Comparison of ENCODE assay signal across 8 mouse cellular contexts in the genomic region with DNA sequence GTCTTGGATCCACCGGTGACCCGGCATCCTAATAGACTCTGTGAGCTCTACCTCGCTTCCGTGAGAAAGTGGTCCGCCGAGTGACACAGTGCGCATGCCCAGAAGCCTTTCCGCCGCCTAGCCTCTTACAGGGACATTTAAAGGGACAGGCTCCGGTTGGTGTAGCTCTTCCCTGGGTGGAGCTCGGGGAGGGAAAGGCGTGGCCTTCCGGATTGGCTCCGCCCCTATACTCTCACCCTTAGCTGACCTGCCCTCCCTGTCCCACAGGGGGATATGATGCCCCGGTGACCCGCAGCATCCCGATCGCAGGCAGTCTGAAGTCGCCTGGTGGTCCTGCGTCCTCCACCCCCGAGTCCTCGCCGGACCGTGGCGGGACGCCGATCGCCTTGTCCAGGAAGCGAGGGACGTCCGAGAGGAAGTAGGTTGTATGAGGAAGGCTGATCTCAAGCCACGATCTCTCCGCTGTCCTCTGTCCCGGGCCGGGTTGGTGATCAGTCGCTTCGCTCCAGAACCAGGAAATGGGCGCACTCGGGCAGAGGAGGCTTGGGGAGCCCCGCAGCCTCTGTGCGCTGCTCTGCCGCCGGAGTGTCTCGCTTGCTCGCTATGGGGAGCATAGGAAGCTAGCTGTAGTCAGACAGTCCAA. TPM values are rescaled to one million over a fixed set of nuclear protein-coding genes. Genes with fewer than 3 reads are reported as not detected.
A peak's percentile ranks its signal among the peaks of the same experiment; 100 is the strongest.
DNase-seq lines count a peak whose midpoint lies in the region; ATAC-seq and TF ChIP-seq lines count a peak whose summit lies in the region.

Pus7l (minus strand) TSS at position 139 of the 643 bp plus-strand sequence.
Irak4 (plus strand) TSS at position 235 of the 643 bp plus-strand sequence.

- H3K4me1 ChIP-seq in G1E (ENCODE audit: insufficient read depth, low read depth, low read length), result peaks cover 26% of the 10 kb centered on the region
- H3K4me1 ChIP-seq in forebrain, embryonic 16.5 days (replicated peaks; ENCODE audit: control insufficient read depth, insufficient read depth, low read length), result peaks cover 6% of the 10 kb centered on the region
- H3K4me1 ChIP-seq in lung, embryonic 14.5 days (ENCODE audit: insufficient read depth), result no peaks in the 10 kb centered on the region
- no peaks in the 10 kb centered on the region for H3K4me1 ChIP-seq in olfactory bulb, adult 2 months (ENCODE audit: control insufficient read depth, insufficient read depth, low read length)
- H3K4me1 ChIP-seq in thymus, adult 2 months (replicated peaks; ENCODE audit: control insufficient read depth, insufficient read depth, low read length), result peaks cover 6% of the 10 kb centered on the region

- no peaks in the 10 kb centered on the region for H3K27me3 ChIP-seq in G1E (ENCODE audit: insufficient read depth, low read length)
- no peaks in the 10 kb centered on the region for H3K27me3 ChIP-seq in forebrain, embryonic 16.5 days (replicated peaks; ENCODE audit: control insufficient read depth, insufficient read depth, low read length)
- H3K27me3 ChIP-seq in lung, embryonic 14.5 days (ENCODE audit: insufficient read depth, low read length), result no peaks in the 10 kb centered on the region
- no peaks in the 10 kb centered on the region for H3K27me3 ChIP-seq in thymus, adult 2 months (ENCODE audit: control insufficient read depth, insufficient read depth, low read length)

- under 1% methylated on average over 45 of the region's 45 CpGs for WGBS in forebrain, embryonic 16.5 days
- WGBS in lung, embryonic 14.5 days, result under 1% methylated on average over 45 of the region's 45 CpGs
- WGBS in olfactory bulb, adult 2 months, result under 1% methylated on average over 45 of the region's 45 CpGs
- under 1% methylated on average over 45 of the region's 45 CpGs for WGBS in thymus, adult 2 months

- H3K27ac ChIP-seq in forebrain, embryonic 16.5 days (ENCODE audit: low read length), result peak within 1 kb of the TSS; percentile 41
- H3K27ac ChIP-seq in layer of hippocampus, adult 2 months, result peak within 1 kb of the TSS; percentile 94
- H3K27ac ChIP-seq in lung, embryonic 14.5 days (ENCODE audit: low read depth), result peak within 1 kb of the TSS; percentile 73; the same call in 1 of the 2 replicates
- H3K27ac ChIP-seq in olfactory bulb, adult 2 months (ENCODE audit: insufficient read depth, low read depth, low read length), result peak within 1 kb of the TSS; percentile 70; the same call in 1 of the 2 replicates
- peak within 1 kb of the TSS; percentile 10 for H3K27ac ChIP-seq in thymus, adult 2 months (ENCODE audit: control insufficient read depth, insufficient read depth, low read length)

- H3K4me2 ChIP-seq in forebrain, embryonic 16.5 days (ENCODE audit: low read length), result peak within 1 kb of the TSS; percentile 74
- peak within 1 kb of the TSS; percentile 83 for H3K4me2 ChIP-seq in lung, embryonic 14.5 days

- ATAC-seq in G1E (ENCODE audit: extremely low read depth, insufficient number of reproducible peaks, low FRiP score, poor library complexity, severe bottlenecking), result peak; percentile 93
- ATAC-seq in forebrain, embryonic 16.5 days, result peak; percentile 99
- ATAC-seq in lung, embryonic 14.5 days (ENCODE audit: insufficient read depth), result peak; percentile 99

- peak within 1 kb of the TSS; percentile 73 for H3K9ac ChIP-seq in forebrain, embryonic 16.5 days (replicated peaks; ENCODE audit: low read depth, low read length)
- H3K9ac ChIP-seq in lung, embryonic 14.5 days, result peak within 1 kb of the TSS; percentile 72

- no peak for TF ChIP-seq CTCF in G1E (IDR thresholded peaks at IDR 0.05; ENCODE audit: low read depth, low read length)
- TF ChIP-seq CTCF in layer of hippocampus, adult 2 months (conservative IDR thresholded peaks at IDR 0.05), result peak; percentile 44
- peak; percentile 19; the same call in 1 of the 2 replicates for TF ChIP-seq CTCF in lung, embryonic 14.5 days (IDR thresholded peaks at IDR 0.05; ENCODE audit: low read depth)
- no peak for TF ChIP-seq CTCF in olfactory bulb, adult 2 months (IDR thresholded peaks at IDR 0.05; ENCODE audit: insufficient read depth, low read depth, low read length)
- peak; percentile 59; the same call in 1 of the 2 replicates for TF ChIP-seq CTCF in thymus, adult 2 months (IDR thresholded peaks at IDR 0.05; ENCODE audit: borderline replicate concordance, control insufficient read depth, extremely low read depth, insufficient read depth, low read length, poor library complexity)

- TF ChIP-seq POLR2A in olfactory bulb, adult 2 months (IDR thresholded peaks at IDR 0.05; ENCODE audit: insufficient read depth, low read depth, low read length), result no peak
- no peak for TF ChIP-seq POLR2A in thymus, adult 2 months (IDR thresholded peaks at IDR 0.05; ENCODE audit: control insufficient read depth, extremely low read depth, insufficient read depth, low read length, poor library complexity)

- intact Hi-C loops in heart, postnatal 36 days (cut with DNase I), result loop anchor here (5.0 kb wide), 1 partner anchor 49 kb away; no protein-coding TSS in a partner anchor

- DNase-seq in G1E (ENCODE audit: low spot score), result peak; percentile 99
- peak; percentile 91 to 93 for DNase-seq in cerebellum, adult 18-20 months
- peak; percentile 92 to 95 for DNase-seq in heart, postnatal 36 days
- peak; percentile 89 to 93 for DNase-seq in layer of hippocampus, adult 2 months (ENCODE audit: low spot score in 2 of 2)
- DNase-seq in lung, embryonic 14.5 days, result peak; percentile 97
- DNase-seq in thymus, adult 2 months, result peak; percentile 93

- peaks cover 50% of the 10 kb centered on the region for H3K36me3 ChIP-seq in G1E (replicated peaks)
- no peaks in the 10 kb centered on the region for H3K36me3 ChIP-seq in forebrain, embryonic 16.5 days (ENCODE audit: control insufficient read depth, insufficient read depth)
- H3K36me3 ChIP-seq in lung, embryonic 14.5 days (ENCODE audit: insufficient read depth), result no peaks in the 10 kb centered on the region
- no peaks in the 10 kb centered on the region for H3K36me3 ChIP-seq in thymus, adult 2 months (ENCODE audit: control insufficient read depth, insufficient read depth, low read length)

- H3K4me3 ChIP-seq in G1E (ENCODE audit: low read depth, low read length), result peak within 1 kb of the TSS; percentile 97
- peak within 1 kb of the TSS; percentile 70 for H3K4me3 ChIP-seq in forebrain, embryonic 16.5 days (replicated peaks; ENCODE audit: low read length)
- peak within 1 kb of the TSS; percentile 81 for H3K4me3 ChIP-seq in layer of hippocampus, adult 2 months
- peak within 1 kb of the TSS; percentile 73 for H3K4me3 ChIP-seq in lung, embryonic 14.5 days (ENCODE audit: low read depth, low read length)
- H3K4me3 ChIP-seq in olfactory bulb, adult 2 months (ENCODE audit: insufficient read depth, low read depth, low read length), result peak within 1 kb of the TSS; percentile 97
- H3K4me3 ChIP-seq in thymus, adult 2 months (ENCODE audit: control insufficient read depth, insufficient read depth, low read length), result peak within 1 kb of the TSS; percentile 92

- H3K9me3 ChIP-seq in G1E (replicated peaks), result no peaks in the 10 kb centered on the region
- H3K9me3 ChIP-seq in forebrain, embryonic 16.5 days (ENCODE audit: control insufficient read depth, low read length), result no peaks in the 10 kb centered on the region
- H3K9me3 ChIP-seq in lung, embryonic 14.5 days (ENCODE audit: low read depth, low read length), result no peaks in the 10 kb centered on the region

RNA-seq across cellular contexts. Expression of gene Pus7l, which starts in this region (rescaled TPM):
- total RNA-seq in G1E (2014; fragmentation: Nextera tagmentation), result 19.2 and 20.0 TPM in 2 replicates
- total RNA-seq in G1E (2017), result 11.6 and 11.7 TPM in 2 replicates
- polyA plus RNA-seq in G1E (2012), result 4.9 and 5.6 TPM in 2 replicates
- 4.8 and 5.2 TPM in 2 replicates for polyA plus RNA-seq in forebrain, embryonic 16.5 days (2015; fragmentation: Nextera tagmentation; extraction: Ambion mirVana)
- total RNA-seq in heart, postnatal 36 days (2021), result 1 to 10 TPM; 1.8 to 2.2 TPM
- total RNA-seq in layer of hippocampus, adult 2 months (2021), result 1 to 10 TPM; 3.7 to 4.3 TPM
- 9.5 and 10.5 TPM in 2 replicates for polyA plus RNA-seq in lung, embryonic 14.5 days (2014; fragmentation: Nextera tagmentation; extraction: Ambion mirVana)
- polyA plus RNA-seq in olfactory bulb, adult 2 months (2012; ENCODE audit: insufficient read depth, insufficient read length, low replicate concordance, missing spikeins), result not detected in 2 replicates
- polyA plus RNA-seq in thymus, adult 2 months (2012; rRNA removed), result 6.2 and 6.4 TPM in 2 replicates

RNA-seq across cellular contexts. Expression of gene Irak4, which starts in this region (rescaled TPM):
- total RNA-seq in G1E (2014; fragmentation: Nextera tagmentation) (10.4 and 15.5 TPM in 2 replicates), G1E (2017) (14.5 and 15.0 TPM in 2 replicates)
- 6.2 and 7.9 TPM in 2 replicates for polyA plus RNA-seq in G1E (2012)
- polyA plus RNA-seq in forebrain, embryonic 16.5 days (2015; fragmentation: Nextera tagmentation; extraction: Ambion mirVana), result 1.4 and 1.5 TPM in 2 replicates
- total RNA-seq in heart, postnatal 36 days (2021), result 1 to 10 TPM; 5.9 to 6.2 TPM
- total RNA-seq in layer of hippocampus, adult 2 months (2021), result 1 to 10 TPM; 1.8 to 3.4 TPM
- 6.9 and 8.4 TPM in 2 replicates for polyA plus RNA-seq in lung, embryonic 14.5 days (2014; fragmentation: Nextera tagmentation; extraction: Ambion mirVana)
- not detected in 2 replicates for polyA plus RNA-seq in olfactory bulb, adult 2 months (2012; ENCODE audit: insufficient read depth, insufficient read length, low replicate concordance, missing spikeins)
- polyA plus RNA-seq in thymus, adult 2 months (2012; rRNA removed), result 8.8 and 9.1 TPM in 2 replicates

Comparison
In these comparisons a context has a peak if more than half of its experiments do, and no peak if none do; other contexts are left out.
1. Peak in every context shown above with its lines: DNase-seq, ATAC-seq, H3K4me3 ChIP-seq and H3K27ac ChIP-seq.
2. CTCF ChIP-seq: peak in layer of hippocampus, adult 2 months (single experiment), lung, embryonic 14.5 days (single experiment) and thymus, adult 2 months (single experiment); none in G1E (single experiment) and olfactory bulb, adult 2 months (single experiment).
3. H3K27ac ChIP-seq: peak in every context shown above with its lines; median percentile 94 in layer of hippocampus, adult 2 months; 73 in lung, embryonic 14.5 days; 70 in olfactory bulb, adult 2 months; 41 in forebrain, embryonic 16.5 days; 10 in thymus, adult 2 months.